Mouse (Mus musculus) spleen, adult 2 months (tissue): ENCODE data around the gene Ppm1h.

Source experiments
- CTCF ChIP-seq: fragments of 200-500 bp; IDR thresholded peaks from 2 replicates; pipeline ENCODE4 v1.5.1; 2011; ENCODE audit warnings: mild to moderate bottlenecking, inconsistent platforms; ENCODE audit not compliant: insufficient read depth, insufficient read length, insufficient replicate concordance; ENCODE audit errors: extremely low read depth
- POLR2A ChIP-seq: fragments of 200-500 bp; IDR thresholded peaks from 2 replicates; pipeline ENCODE4 v1.6.1; 2011; ENCODE audit warnings: low read depth, low read length, inconsistent platforms

GRCm38 (mm10) chr10:122678541-122679436 lies at the start of gene Ppm1h:
- peak; percentile 14; the same call in 1 of the 2 replicates for TF ChIP-seq CTCF
- no peak; the same call in 1 of the 2 replicates for TF ChIP-seq POLR2A
